Mouse (Mus musculus): ENCODE data around the gene Pde6g. TPM values are rescaled to one million over a fixed set of nuclear protein-coding genes. Genes with fewer than 3 reads are reported as not detected.
"Not testable (repeated sequence)": the region's sequence is repeated elsewhere in the genome, so short reads cannot be mapped to it uniquely, and the experiment has no call there.

Pde6g gene
- total and polyA plus RNA-seq, 3 experiments, result 0.31 to 0.48 TPM; not detected in 1

DNA sequence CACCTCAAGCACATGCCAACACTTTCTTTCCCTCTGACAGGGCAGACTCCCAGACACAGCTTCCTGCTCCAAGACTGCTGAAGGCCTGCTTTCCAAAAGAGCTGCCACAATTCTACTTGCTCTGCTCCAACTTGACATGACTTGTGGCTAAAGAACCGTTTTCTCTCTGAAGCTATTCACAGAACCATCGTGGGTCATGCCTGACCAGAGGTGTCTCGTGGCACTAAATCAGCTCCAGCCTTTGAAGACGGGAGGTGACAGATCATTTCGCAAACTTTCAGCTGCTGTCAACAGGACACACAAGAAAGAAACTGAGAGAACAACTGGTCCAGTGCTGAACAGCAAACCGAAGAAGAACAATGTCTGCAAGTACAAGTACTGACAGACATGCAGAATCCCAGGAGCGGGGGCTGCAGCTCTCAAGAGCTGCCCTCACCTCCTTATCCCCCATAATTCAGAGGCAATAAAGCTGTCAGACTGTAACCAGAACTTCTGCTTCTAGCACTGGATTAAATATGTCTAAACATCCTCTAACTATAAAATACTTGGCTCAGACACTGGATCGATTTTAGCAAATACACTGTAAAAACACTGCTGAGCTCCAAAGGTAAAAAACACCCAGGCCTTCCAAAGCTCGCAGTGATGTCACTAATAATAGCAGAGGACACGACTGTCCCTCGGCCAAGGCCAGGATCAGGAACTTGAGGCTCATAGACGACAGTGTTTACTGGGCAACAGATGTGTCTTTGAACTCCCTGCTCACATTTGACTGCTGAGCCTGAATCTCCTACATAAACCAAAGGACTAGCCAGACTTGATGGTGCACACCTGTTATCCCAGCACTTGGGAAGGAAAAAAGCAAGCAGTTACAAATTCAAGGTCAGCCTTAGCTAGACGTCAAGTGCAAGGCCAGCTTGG is 30.4 kb downstream of the Pde6g start:
- peak; percentile 47 for DNase-seq

DNA sequence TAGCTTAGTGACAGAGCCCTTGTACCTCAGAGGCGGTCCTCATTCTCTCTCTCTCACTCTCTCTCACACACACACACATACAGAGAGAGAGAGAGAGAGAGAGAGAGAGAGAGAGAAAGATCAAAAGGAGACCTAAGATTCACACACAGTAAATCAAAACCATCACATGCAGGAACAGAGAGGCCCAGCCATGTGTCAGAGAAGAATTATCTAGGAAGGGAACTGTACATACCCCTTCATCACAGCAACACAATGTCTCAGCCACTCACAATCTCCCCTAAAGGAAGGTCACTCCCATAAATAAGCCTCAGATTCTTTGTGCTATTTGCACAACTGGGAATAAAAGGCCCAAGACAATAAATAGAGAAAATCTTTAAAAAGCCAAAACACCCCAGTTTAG is 34.7 kb downstream of the Pde6g start:
- peak; percentile 15 for DNase-seq

DNA sequence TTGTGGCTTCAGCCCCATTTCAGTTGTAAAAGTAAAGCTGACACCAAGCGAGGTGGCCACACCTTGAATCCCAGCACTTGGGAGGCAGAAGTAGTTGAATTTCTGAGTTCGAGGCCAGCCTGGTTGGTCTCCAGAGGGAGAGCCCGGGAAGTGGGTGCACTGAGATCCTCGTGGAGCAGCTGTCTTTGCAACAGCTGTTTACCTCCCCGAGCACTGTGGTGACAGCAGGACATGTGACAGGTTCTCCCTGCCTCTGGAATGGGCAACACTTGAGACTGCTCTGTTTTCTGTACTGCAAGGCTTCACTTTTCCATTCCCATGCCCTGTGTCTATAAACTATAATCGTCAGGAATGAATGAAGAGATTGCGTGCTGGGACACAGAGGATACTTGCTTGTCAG is 35.4 kb downstream of the Pde6g start:
- DNase-seq, result no peak

DNA sequence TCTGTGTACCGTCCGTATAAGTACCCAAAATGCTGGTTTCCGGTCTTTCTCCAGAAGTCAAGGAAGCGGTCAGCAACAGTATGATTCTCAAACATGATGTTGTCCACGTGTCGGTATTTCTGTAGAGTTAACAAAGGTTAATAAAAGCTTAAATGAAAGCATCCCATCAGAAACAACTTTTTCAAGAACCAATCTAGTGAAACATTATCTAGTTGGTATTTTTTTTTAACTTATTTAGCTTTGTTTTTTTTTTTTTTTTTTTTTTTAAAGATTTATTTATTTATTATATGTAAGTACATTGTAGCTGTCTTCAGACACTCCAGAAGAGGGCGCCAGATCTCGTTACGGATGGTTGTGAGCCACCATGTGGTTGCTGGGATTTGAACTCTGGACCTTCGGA is 39.7 kb downstream of the Pde6g start:
- DNase-seq, result not testable (repeated sequence)

DNA sequence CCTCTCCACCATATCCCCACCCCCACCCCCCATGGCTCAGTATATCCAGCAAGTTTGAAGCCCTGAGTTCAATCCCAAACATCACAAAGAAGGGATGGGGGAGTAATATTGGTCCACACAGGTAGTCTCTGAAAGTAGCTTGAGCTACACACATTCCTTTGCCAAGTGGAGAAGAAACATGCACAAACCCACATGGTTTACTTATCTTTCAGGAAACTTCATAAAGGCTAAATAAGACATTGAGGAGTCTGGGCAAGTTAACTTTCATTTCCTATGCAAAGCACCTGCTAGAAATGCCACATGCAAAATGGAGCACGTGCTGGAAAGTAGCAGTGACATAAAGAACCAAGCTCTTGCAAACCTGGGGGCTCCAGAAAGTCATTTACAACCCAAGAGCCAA is 46.9 kb downstream of the Pde6g start:
- DNase-seq, result no peak

DNA sequence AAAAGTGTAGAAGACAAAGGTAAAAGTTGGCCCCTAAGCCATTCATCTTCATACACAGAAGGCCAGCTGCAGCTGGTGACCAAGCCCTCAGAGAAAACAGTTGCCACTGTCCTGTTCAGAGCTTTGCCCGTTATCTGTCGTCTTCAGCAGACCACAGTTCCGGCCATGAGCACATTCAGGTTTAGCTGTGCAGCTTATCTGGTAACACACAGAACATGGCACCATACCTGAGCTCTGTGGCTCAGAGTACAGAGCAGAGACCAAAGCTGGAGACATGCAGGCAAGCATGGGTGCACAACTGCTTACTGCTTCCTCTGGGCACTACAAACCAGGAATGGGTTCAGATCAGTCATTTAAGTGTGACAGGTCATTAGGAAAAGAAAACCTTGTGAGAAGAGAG is 47.4 kb downstream of the Pde6g start:
- DNase-seq, result no peak

DNA sequence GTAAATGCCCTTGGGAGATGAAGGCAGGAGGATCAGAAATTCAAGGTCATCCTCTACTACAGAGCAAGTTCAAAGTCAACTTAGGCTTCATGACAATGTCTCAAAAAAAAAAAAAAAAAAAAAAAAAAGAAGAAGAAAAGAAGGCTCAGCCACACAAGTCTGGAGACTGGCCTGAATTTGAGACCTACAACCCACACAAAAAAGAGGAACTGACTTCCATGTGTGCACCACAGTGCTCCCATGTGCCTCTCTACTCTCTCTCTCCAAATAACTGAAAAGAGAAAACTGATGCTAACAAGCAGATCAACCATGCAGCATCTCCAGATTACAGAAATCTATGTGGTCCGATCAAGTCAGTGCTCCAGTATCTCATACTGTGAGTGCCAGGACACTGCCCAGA is 48.5 kb downstream of the Pde6g start:
- DNase-seq, result no peak

DNA sequence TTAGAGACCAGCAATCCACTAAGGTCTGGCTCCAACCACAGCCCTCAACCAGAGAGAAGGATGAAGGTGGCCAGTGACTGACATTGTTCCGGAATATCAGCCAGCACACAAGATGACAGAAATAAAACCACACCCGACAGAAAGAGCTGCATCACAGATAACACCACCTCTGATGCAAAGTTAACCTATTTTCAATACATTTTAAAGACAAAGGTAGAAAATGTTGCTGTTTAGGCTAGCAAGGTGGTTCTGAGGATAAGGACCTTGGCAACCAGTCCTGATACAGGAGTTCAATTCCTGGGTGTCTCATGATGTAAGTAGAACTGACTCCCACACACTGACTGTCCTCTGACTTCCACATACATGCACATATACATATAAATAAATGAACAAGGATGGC is 54.0 kb downstream of the Pde6g start:
- DNase-seq, result no peak

Other genes with a start within 250 kb of the Pde6g start
- gene Bahcc1, start 220.6 kb downstream of the Pde6g start, total RNA-seq (2021), result 10 to 100 TPM in 1 of 2 experiments, 1 to 10 TPM in 1; 9.2 to 21.9 TPM
- gene Bahcc1, start 220.6 kb downstream of the Pde6g start, polyA plus RNA-seq (2012; rRNA removed), result 17.9 and 19.5 TPM in 2 replicates
- 1,000 to 10,000 TPM in 1 of 2 experiments, 100 to 1,000 TPM in 1; 913 to 1,618 TPM for gene Actg1, start 105.0 kb downstream of the Pde6g start, total RNA-seq (2021)
- gene Actg1, start 105.0 kb downstream of the Pde6g start, polyA plus RNA-seq (2012; rRNA removed), result 531 and 632 TPM in 2 replicates
- under 1 TPM; 0.17 to 0.58 TPM for gene Fscn2, start 92.0 kb downstream of the Pde6g start, total RNA-seq (2021)
- gene Fscn2, start 92.0 kb downstream of the Pde6g start, polyA plus RNA-seq (2012; rRNA removed), result 0.16 and 0.22 TPM in 2 replicates
- gene Faap100, start 74.7 kb downstream of the Pde6g start, total RNA-seq (2021), result 10 to 100 TPM; 17.6 to 24.1 TPM
- 192 and 223 TPM in 2 replicates for gene Faap100, start 74.7 kb downstream of the Pde6g start, polyA plus RNA-seq (2012; rRNA removed)
- 100 to 1,000 TPM in 1 of 2 experiments, 10 to 100 TPM in 1; 76.6 to 108 TPM for gene Nploc4, start 15.8 kb downstream of the Pde6g start, total RNA-seq (2021)
- gene Nploc4, start 15.8 kb downstream of the Pde6g start, polyA plus RNA-seq (2012; rRNA removed), result 129 and 132 TPM in 2 replicates
- 1 to 10 TPM in 1 of 2 experiments, not detected in 1; 3.4 TPM for gene Tspan10, start 10.9 kb downstream of the Pde6g start, total RNA-seq (2021)
- gene Tspan10, start 10.9 kb downstream of the Pde6g start, polyA plus RNA-seq (2012; rRNA removed), result 0.06 TPM in 1 of 2 replicates, not detected in the other
- 10 to 100 TPM; 25.8 to 37.1 TPM for gene Oxld1, start 4.6 kb upstream of the Pde6g start, total RNA-seq (2021)
- 48.7 and 81.2 TPM in 2 replicates for gene Oxld1, start 4.6 kb upstream of the Pde6g start, polyA plus RNA-seq (2012; rRNA removed)
- gene Ccdc137, start 4.6 kb upstream of the Pde6g start, total RNA-seq (2021), result 10 to 100 TPM; 24.6 to 33.0 TPM
- gene Ccdc137, start 4.6 kb upstream of the Pde6g start, polyA plus RNA-seq (2012; rRNA removed), result 8.3 and 12.0 TPM in 2 replicates
- 10 to 100 TPM; 21.4 to 27.2 TPM for gene Arl16, start 14.1 kb upstream of the Pde6g start, total RNA-seq (2021)
- 23.2 and 27.2 TPM in 2 replicates for gene Arl16, start 14.1 kb upstream of the Pde6g start, polyA plus RNA-seq (2012; rRNA removed)
- 100 to 1,000 TPM; 107 to 146 TPM for gene Mrpl12, start 31.1 kb upstream of the Pde6g start, total RNA-seq (2021)
- gene Mrpl12, start 31.1 kb upstream of the Pde6g start, polyA plus RNA-seq (2012; rRNA removed), result 163 and 185 TPM in 2 replicates
- 100 to 1,000 TPM; 103 to 116 TPM for gene Slc25a10, start 38.3 kb upstream of the Pde6g start, total RNA-seq (2021)
- gene Slc25a10, start 38.3 kb upstream of the Pde6g start, polyA plus RNA-seq (2012; rRNA removed), result 400 and 531 TPM in 2 replicates
- gene Gcgr, start 77.2 kb upstream of the Pde6g start, total RNA-seq (2021), result 1 to 10 TPM; 1.5 to 1.7 TPM
- 2.1 and 2.5 TPM in 2 replicates for gene Gcgr, start 77.2 kb upstream of the Pde6g start, polyA plus RNA-seq (2012; rRNA removed)
- gene Mcrip1, start 96.2 kb upstream of the Pde6g start, total RNA-seq (2021), result 10 to 100 TPM; 56.9 to 65.8 TPM
- 136 and 157 TPM in 2 replicates for gene Mcrip1, start 96.2 kb upstream of the Pde6g start, polyA plus RNA-seq (2012; rRNA removed)
- under 1 TPM; 0.40 to 0.79 TPM for gene Ppp1r27, start 97.6 kb upstream of the Pde6g start, total RNA-seq (2021)
- 0.83 and 1.2 TPM in 2 replicates for gene Ppp1r27, start 97.6 kb upstream of the Pde6g start, polyA plus RNA-seq (2012; rRNA removed)
- gene P4hb, start 119.8 kb upstream of the Pde6g start, total RNA-seq (2021), result 100 to 1,000 TPM; 462 to 524 TPM
- 108 and 126 TPM in 2 replicates for gene P4hb, start 119.8 kb upstream of the Pde6g start, polyA plus RNA-seq (2012; rRNA removed)
- gene Arhgdia, start 128.1 kb upstream of the Pde6g start, total RNA-seq (2021), result 100 to 1,000 TPM; 355 to 386 TPM
- gene Arhgdia, start 128.1 kb upstream of the Pde6g start, polyA plus RNA-seq (2012; rRNA removed), result 712 and 786 TPM in 2 replicates
- gene Alyref, start 144.9 kb upstream of the Pde6g start, total RNA-seq (2021), result 10 to 100 TPM; 85.5 to 97.9 TPM
- 10.3 and 12.6 TPM in 2 replicates for gene Alyref, start 144.9 kb upstream of the Pde6g start, polyA plus RNA-seq (2012; rRNA removed)
- gene Anapc11, start 144.9 kb upstream of the Pde6g start, total RNA-seq (2021), result 10 to 100 TPM; 82.8 to 85.9 TPM
- 183 and 187 TPM in 2 replicates for gene Anapc11, start 144.9 kb upstream of the Pde6g start, polyA plus RNA-seq (2012; rRNA removed)
- under 1 TPM; 0.61 to 0.62 TPM for gene Npb, start 155.0 kb upstream of the Pde6g start, total RNA-seq (2021)
- 1.6 and 2.3 TPM in 2 replicates for gene Npb, start 155.0 kb upstream of the Pde6g start, polyA plus RNA-seq (2012; rRNA removed)
- 100 to 1,000 TPM; 201 to 344 TPM for gene Pcyt2, start 164.4 kb upstream of the Pde6g start, total RNA-seq (2021)
- gene Pcyt2, start 164.4 kb upstream of the Pde6g start, polyA plus RNA-seq (2012; rRNA removed), result 460 and 610 TPM in 2 replicates
- 10 to 100 TPM; 54.2 to 69.5 TPM for gene Sirt7, start 171.7 kb upstream of the Pde6g start, total RNA-seq (2021)
- 109 and 128 TPM in 2 replicates for gene Sirt7, start 171.7 kb upstream of the Pde6g start, polyA plus RNA-seq (2012; rRNA removed)
- gene Mafg, start 180.1 kb upstream of the Pde6g start, total RNA-seq (2021), result 10 to 100 TPM; 48.1 to 60.7 TPM
- gene Mafg, start 180.1 kb upstream of the Pde6g start, polyA plus RNA-seq (2012; rRNA removed), result 54.3 and 66.9 TPM in 2 replicates
- 1 to 10 TPM; 1.0 to 1.9 TPM for gene Pycr1, start 190.3 kb upstream of the Pde6g start, total RNA-seq (2021)
- gene Pycr1, start 190.3 kb upstream of the Pde6g start, polyA plus RNA-seq (2012; rRNA removed), result 3.5 and 3.6 TPM in 2 replicates
- gene Myadml2, start 194.7 kb upstream of the Pde6g start, total RNA-seq (2021), result 1 to 10 TPM in 1 of 2 experiments, not detected in 1; 1.0 TPM
- 0.11 and 0.59 TPM in 2 replicates for gene Myadml2, start 194.7 kb upstream of the Pde6g start, polyA plus RNA-seq (2012; rRNA removed)
- gene Notum, start 207.7 kb upstream of the Pde6g start, total RNA-seq (2021), result 1 to 10 TPM; 2.8 to 8.1 TPM
- 7.4 and 9.3 TPM in 2 replicates for gene Notum, start 207.7 kb upstream of the Pde6g start, polyA plus RNA-seq (2012; rRNA removed)
- gene Aspscr1, start 219.5 kb upstream of the Pde6g start, total RNA-seq (2021), result 10 to 100 TPM; 74.9 to 84.1 TPM
- gene Aspscr1, start 219.5 kb upstream of the Pde6g start, polyA plus RNA-seq (2012; rRNA removed), result 124 and 125 TPM in 2 replicates

Data from adrenal gland, adult 2 months (tissue).